Mouse (Mus musculus) heart, embryonic 10.5 days (tissue): ENCODE results near the gene Hoxa9. TPM values are rescaled to one million over a fixed set of nuclear protein-coding genes. Genes with fewer than 3 reads are reported as not detected.
A peak's percentile ranks its signal among the peaks of the same experiment; 100 is the strongest.

Experiments
- DNase-seq: peaks from one replicate; pipeline ENCODE4 v3.0.0-alpha.2; 2017; ENCODE audit warnings: low spot score
- H3K27ac ChIP-seq: fragments of 300-500 bp; sonication (generic); 2 replicates; pipeline ENCODE4 v1.5.1; 2016; ENCODE audit warnings: mild to moderate bottlenecking
- H3K27me3 ChIP-seq: fragments of 300-500 bp; sonication (generic); 2 replicates; pipeline ENCODE4 v1.6.1; 2016; ENCODE audit warnings: mild to moderate bottlenecking; ENCODE audit not compliant: poor library complexity, insufficient read depth, severe bottlenecking
- H3K36me3 ChIP-seq: fragments of 300-500 bp; sonication (generic); 2 replicates; pipeline ENCODE4 v1.6.1; 2016; ENCODE audit warnings: mild to moderate bottlenecking, moderate library complexity
- H3K4me1 ChIP-seq: fragments of 300-500 bp; sonication (generic); 2 replicates; pipeline ENCODE4 v1.6.1; 2016; ENCODE audit warnings: mild to moderate bottlenecking
- H3K4me3 ChIP-seq: fragments of 300-500 bp; sonication (generic); 2 replicates; pipeline ENCODE4 v1.5.1; 2016; ENCODE audit warnings: mild to moderate bottlenecking, moderate library complexity
- H3K9me3 ChIP-seq: fragments of 300-500 bp; sonication (generic); 2 replicates; pipeline ENCODE4 v1.6.1; 2016; ENCODE audit warnings: mild to moderate bottlenecking, moderate library complexity
- WGBS: fragments of 180-500 bp; shearing (Covaris S2); methylation state at CpG from one replicate; pipeline ENCODE4 v1.1.7; 2016; 5-methylcytosine and 5-hydroxymethylcytosine counted together
- polyA plus RNA-seq: library from polyadenylated mRNA; unstranded; fragments of >200 nt; fragmentation: Nextera tagmentation; extraction: Ambion mirVana; gene quantifications from 2 replicates; pipeline ENCODE4 v1.2.1, GENCODE M21; 2016

Hoxa9 gene
- polyA plus RNA-seq, 1 experiment from 2014 or later, result 5.6 TPM

GRCm38 (mm10) chr6:52267221-52267620 is 36.3 kb upstream of the Hoxa9 start:
- no peak for DNase-seq
- Histone ChIP-seq H3K4me3 (no peak overlapping the region), H3K9me3 (no peaks in the 10 kb centered on the region), H3K27ac (no peak overlapping the region), H3K27me3 (peaks cover 98% of the 10 kb centered on the region), H3K36me3 (no peaks in the 10 kb centered on the region), H3K4me1 (no peaks in the 10 kb centered on the region)
- WGBS, result 17% methylated on average over 5 of the region's 5 CpGs

- no peaks in the 10 kb centered on the region for H3K36me3 ChIP-seq
- WGBS, result 1% methylated on average over 9 of the region's 9 CpGs
- no peak overlapping the region for H3K4me3 ChIP-seq
- no peaks in the 10 kb centered on the region for H3K9me3 ChIP-seq
- no peaks in the 10 kb centered on the region for H3K4me1 ChIP-seq
- no peak overlapping the region for H3K27ac ChIP-seq
- DNase-seq, result no peak
- peaks cover 99% of the 10 kb centered on the region for H3K27me3 ChIP-seq
These were observed 35.7 kb upstream of the Hoxa9 start for GRCm38 (mm10) chr6:52266666-52266985.

GRCm38 (mm10) chr6:52265913-52266665 is 35.2 kb upstream of the Hoxa9 start:
- no peaks in the 10 kb centered on the region for H3K36me3 ChIP-seq
- peaks cover 99% of the 10 kb centered on the region for H3K27me3 ChIP-seq
- DNase-seq, result peak; percentile 73
- H3K9me3 ChIP-seq, result no peaks in the 10 kb centered on the region
- no peak overlapping the region for H3K4me3 ChIP-seq
- peaks cover 3% of the 10 kb centered on the region; the same call in 1 of the 2 replicates for H3K4me1 ChIP-seq
- no peak overlapping the region for H3K27ac ChIP-seq
- 1% methylated on average over 19 of the region's 19 CpGs for WGBS

DNA sequence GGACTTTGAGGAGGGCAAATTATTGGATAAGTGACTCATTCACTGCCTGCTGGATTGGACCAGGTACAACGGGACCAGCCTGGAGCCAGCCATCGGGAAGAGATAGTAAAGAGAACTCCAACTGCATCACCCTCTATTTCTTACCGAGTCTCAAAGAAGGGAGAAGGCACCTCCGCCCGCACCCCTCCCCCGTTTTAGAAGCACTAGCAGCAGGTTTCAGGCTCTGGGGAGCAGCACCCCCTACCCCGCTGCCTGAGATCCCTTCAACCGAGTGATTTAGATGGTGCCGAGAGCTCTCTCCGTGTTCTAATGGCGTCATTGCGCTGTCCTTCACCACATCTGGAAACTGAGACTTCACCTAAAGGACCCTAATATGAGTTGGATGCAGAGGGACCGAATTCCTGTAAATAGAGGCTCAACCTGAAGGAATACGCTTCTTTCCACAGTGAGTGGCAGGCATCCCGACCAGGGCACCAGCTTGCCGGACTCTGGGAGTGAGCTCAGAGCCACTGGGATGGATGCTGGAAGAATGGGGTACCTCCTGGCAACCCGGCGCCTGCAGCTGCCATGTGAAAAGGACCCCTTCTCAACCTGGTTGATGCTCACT is 34.5 kb upstream of the Hoxa9 start:
- Histone ChIP-seq H3K27ac (no peak overlapping the region), H3K9me3 (no peaks in the 10 kb centered on the region), H3K4me1 (peaks cover 7% of the 10 kb centered on the region; the same call in 1 of the 2 replicates), H3K36me3 (no peaks in the 10 kb centered on the region), H3K27me3 (peaks cover 99% of the 10 kb centered on the region), H3K4me3 (no peak overlapping the region)
- WGBS, result 2% methylated on average over 18 of the region's 18 CpGs
- DNase-seq, result peak; percentile 72

- H3K9me3 ChIP-seq, result no peaks in the 10 kb centered on the region
- H3K4me3 ChIP-seq, result no peak overlapping the region
- DNase-seq, result peak; percentile 69
- no peaks in the 10 kb centered on the region for H3K36me3 ChIP-seq
- peaks cover 14% of the 10 kb centered on the region for H3K4me1 ChIP-seq
- H3K27me3 ChIP-seq, result peaks cover 97% of the 10 kb centered on the region
- WGBS, result 3% methylated on average over 5 of the region's 5 CpGs
- H3K27ac ChIP-seq, result no peak overlapping the region
These were observed 33.4 kb upstream of the Hoxa9 start for GRCm38 (mm10) chr6:52264106-52264790.

DNA sequence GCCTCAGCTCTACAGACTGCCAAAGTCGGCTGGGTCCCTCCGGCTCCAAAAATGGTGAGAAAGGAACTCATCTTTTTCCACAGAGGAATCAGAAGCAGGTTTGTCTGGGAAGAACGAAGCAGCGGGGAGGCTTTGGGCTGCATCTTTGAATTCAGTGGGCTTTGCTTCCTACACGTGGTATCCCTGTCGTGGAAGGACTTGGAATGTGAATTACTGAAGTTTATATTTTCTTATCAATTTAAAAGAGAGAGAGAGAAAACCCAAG is 32.4 kb upstream of the Hoxa9 start:
- Histone ChIP-seq H3K27ac (no peak overlapping the region), H3K4me3 (no peak overlapping the region), H3K27me3 (peaks cover 97% of the 10 kb centered on the region), H3K4me1 (peaks cover 14% of the 10 kb centered on the region), H3K9me3 (no peaks in the 10 kb centered on the region), H3K36me3 (no peaks in the 10 kb centered on the region)
- 0% methylated on average over 6 of the region's 6 CpGs for WGBS
- peak; percentile 67 for DNase-seq

DNA sequence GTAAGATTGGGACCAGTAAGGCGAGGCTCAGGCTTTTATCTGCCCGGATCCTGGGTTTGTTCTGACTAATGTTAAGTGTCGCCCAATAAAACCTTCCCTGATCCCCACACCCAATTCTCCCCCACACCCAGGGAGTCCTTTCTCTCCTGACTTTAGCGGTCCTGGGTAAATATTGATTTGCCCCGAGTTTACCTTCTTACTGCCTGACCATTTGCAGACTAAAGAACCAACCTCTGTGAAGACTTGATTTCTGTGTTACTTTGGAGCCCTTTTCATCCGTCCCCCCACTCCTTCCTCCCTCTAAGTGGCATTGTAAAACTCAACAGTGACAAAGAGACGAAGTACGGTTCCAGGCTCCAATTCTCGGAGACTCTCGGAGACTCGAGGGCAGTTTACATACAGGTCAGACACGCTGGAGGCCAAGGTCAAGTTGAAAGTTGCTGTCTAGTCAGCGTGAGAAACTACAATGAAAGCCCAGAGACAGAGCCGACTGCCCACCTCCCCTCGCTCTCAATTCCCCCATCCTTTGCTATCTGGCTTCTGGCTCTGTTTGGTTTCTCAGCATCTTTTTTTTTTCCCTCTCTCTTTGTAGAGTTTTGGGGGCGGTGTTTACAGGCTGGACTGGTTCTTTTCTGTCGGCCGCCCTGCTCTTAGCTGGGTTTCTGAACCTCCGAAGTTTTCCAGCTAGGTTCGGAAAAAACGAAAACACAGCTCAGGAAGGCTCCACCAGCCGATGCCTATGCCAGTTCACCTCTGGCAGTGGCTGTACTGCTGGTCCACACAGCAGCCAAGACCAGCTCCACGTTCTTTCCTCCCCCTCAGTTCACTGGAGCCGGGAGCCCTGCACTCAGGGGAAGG is 31.8 kb upstream of the Hoxa9 start:
- no peaks in the 10 kb centered on the region for H3K36me3 ChIP-seq
- H3K27me3 ChIP-seq, result peaks cover 97% of the 10 kb centered on the region
- no peak overlapping the region for H3K27ac ChIP-seq
- peak; percentile 75 for DNase-seq
- peaks cover 14% of the 10 kb centered on the region for H3K4me1 ChIP-seq
- WGBS, result 1% methylated on average over 24 of the region's 24 CpGs
- no peak overlapping the region for H3K4me3 ChIP-seq
- no peaks in the 10 kb centered on the region for H3K9me3 ChIP-seq

DNA sequence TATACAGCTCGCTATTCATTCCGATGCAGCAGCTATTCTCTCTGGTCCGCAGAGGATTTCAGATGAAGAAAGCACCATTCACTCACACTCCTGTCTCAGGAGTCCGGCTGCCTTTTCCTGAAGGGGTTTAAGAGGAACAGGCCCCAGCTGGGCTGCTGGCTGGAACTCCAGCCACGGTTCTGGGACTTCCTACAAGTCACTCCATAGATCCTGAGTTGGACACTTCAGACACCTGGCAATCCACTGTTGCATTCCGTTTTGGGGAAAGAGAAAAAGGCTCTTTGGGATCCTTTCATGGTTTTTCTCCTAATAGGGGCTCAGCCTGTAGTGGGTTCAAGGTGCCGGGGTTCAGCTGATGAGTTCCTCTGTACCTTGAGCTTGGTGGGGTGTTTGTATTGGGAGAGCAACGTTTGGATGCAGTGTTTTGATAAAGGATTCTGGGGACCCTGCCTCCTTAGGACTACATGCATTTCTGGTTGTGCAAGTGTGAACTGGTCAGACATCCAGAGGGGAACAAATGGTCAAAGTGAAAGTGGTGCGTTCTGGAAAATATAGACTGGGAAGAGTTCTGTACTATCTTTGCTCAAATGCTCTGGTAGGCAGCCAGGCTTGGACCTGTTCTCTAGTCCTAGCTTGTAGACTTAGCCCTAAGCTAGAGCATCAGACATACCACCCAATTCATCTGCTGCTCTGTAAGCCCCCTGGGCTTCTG is 31.0 kb upstream of the Hoxa9 start:
- no peaks in the 10 kb centered on the region for H3K9me3 ChIP-seq
- H3K4me3 ChIP-seq, result no peak overlapping the region
- no peak overlapping the region for H3K27ac ChIP-seq
- WGBS, result 2% methylated on average over 9 of the region's 9 CpGs
- no peaks in the 10 kb centered on the region for H3K36me3 ChIP-seq
- H3K4me1 ChIP-seq, result peaks cover 14% of the 10 kb centered on the region
- DNase-seq, result peak; percentile 72
- peaks cover 98% of the 10 kb centered on the region for H3K27me3 ChIP-seq

DNA sequence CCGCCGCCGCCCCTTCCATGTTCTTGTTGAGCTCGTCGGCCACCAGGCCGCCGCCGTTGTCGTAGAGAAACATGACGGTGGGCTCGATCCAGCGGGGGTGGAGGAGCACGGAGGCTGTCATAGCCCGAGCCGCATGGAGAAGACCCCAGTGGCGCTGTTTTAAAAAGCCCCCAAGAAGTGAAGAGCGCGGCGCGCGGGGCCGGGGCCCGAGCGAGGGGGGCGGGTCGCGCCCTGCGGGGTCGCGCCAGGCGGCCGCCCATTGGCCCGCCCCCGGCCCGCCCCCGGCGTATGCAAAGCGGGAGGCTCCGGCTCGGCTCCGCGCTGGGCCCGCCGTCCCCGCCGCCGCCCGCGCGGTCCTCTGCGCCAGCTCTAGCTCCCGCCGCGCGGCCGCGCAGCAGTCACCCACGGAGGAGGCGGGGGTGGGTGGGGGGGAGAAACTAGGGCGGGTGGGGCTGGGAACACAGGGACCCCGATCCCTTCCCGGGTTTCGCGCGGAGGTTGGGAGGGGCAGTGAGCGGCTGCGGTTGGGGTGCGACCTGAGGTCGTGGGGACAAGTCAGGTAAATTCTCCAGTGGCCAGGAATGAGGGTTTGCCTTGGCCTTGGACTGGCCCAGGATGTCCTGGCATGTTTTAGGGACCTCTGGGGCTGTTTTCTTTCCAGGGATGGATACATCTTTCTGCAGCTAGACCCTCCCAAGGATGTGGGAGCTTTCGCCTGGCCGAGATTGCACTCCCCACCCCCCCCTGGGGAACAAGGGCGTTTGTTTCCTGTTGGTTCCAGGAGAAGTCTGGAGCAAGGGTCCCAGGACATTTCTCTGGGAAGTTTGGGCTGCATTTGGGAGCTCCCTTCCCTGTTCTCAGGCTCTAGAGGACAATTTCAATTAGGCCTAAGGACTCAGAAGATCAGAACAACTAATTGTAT is 30.0 kb upstream of the Hoxa9 start, which contains the start of gene Hoxa13:
Gene Hoxa13, minus strand, starts transcription at position 227 of the 922 bp plus-strand sequence.
- peaks cover 14% of the 10 kb centered on the region for H3K4me1 ChIP-seq
- peak within 1 kb of the TSS; percentile 58 for H3K4me3 ChIP-seq
- WGBS, result under 1% methylated on average over 71 of the region's 72 CpGs
- no peaks in the 10 kb centered on the region for H3K36me3 ChIP-seq
- peaks cover 98% of the 10 kb centered on the region for H3K27me3 ChIP-seq
- peak; percentile 80 for DNase-seq
- no peaks in the 10 kb centered on the region for H3K9me3 ChIP-seq
- no peak within 1 kb of the TSS for H3K27ac ChIP-seq

- under 1% methylated on average over 37 of the region's 39 CpGs for WGBS
- Histone ChIP-seq H3K9me3 (no peaks in the 10 kb centered on the region), H3K36me3 (no peaks in the 10 kb centered on the region), H3K27ac (no peak overlapping the region), H3K4me3 (peak overlapping the region; percentile 58), H3K27me3 (peaks cover 98% of the 10 kb centered on the region), H3K4me1 (peaks cover 14% of the 10 kb centered on the region)
- peak; percentile 77 for DNase-seq
These were observed 28.9 kb upstream of the Hoxa9 start for GRCm38 (mm10) chr6:52259811-52260261.

- no peaks in the 10 kb centered on the region for H3K9me3 ChIP-seq
- under 1% methylated on average over 24 of the region's 25 CpGs for WGBS
- peak overlapping the region; percentile 58 for H3K4me3 ChIP-seq
- no peak overlapping the region for H3K27ac ChIP-seq
- peak; percentile 71 for DNase-seq
- H3K27me3 ChIP-seq, result peaks cover 98% of the 10 kb centered on the region
- H3K4me1 ChIP-seq, result peaks cover 14% of the 10 kb centered on the region
- no peaks in the 10 kb centered on the region for H3K36me3 ChIP-seq
These were observed 28.3 kb upstream of the Hoxa9 start for GRCm38 (mm10) chr6:52259081-52259790.
